9 mouse cellular contexts compared by ENCODE assay signal in the genomic region with DNA sequence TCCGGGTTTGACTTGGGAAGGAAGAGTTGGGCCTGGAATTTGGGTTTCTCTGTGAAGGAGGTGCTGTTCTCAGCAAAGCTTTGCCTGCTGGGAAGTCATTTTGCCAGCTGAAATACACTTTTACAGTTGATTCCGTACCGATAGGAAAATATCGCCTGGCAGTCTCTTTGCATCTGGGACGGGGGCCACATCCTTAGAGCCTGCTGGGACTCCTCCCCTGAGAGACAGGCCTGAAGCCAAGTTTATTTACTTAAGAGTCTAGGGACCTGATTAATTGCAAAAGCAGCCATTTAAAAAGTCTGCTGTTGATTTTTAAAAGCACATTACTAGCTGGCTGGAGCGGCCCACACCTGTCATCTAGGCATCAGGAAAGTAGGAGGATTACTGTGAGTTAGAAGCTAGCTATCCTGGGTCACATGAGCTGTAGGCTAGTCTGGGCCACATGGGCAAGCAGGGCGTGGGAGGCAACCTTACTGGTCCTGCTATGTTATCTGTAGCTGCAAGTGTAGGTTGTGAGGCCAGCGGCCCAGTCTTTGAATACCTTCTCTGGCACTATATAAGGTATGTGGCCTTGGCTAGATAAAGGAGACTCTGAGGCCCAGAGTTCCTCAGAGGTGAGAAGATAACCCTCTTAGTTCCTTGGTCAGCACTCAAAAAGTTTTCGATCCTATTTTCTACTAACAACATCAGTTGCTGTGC. TPM values are rescaled to one million over a fixed set of nuclear protein-coding genes. Genes with fewer than 3 reads are reported as not detected.
DNase-seq lines count a peak whose midpoint lies in the region; ATAC-seq lines count a peak whose summit lies in the region.
"Had no signal": no experiment of that assay in that cellular context is flagged by ENCODE, and none has a peak within 500 bp of the region (broad histone marks: within the 10 kb centered on the region; RNA-seq: fewer than 3 reads in every experiment).

No protein-coding gene starts in this region.

- H3K4me2 ChIP-seq in stomach, embryonic 16.5 days (ENCODE audit: low read depth, low read length) = no peak overlapping the region
- H3K4me2 ChIP-seq: embryonic facial prominence, embryonic 13.5 days had no signal

- DNase-seq in adrenal gland, postnatal 14 days = peak; percentile 47
- no peak for DNase-seq in adrenal gland, adult (ENCODE audit: inconsistent age in 2 of 2, low spot score in 1 of 2)
- peak; percentile 34 to 38 for DNase-seq in right cerebral cortex, postnatal 10 days (ENCODE audit: low spot score in 2 of 2)
- no peak for DNase-seq in right cerebral cortex, postnatal 14 days
- DNase-seq in kidney, postnatal 14 days = peak; percentile 21
- DNase-seq in right cerebral cortex, adult 18-20 months = no peak
- no peak for DNase-seq in cerebellum, adult 8-10 months

- no peak overlapping the region for H3K4me3 ChIP-seq in stomach, embryonic 16.5 days (replicated peaks; ENCODE audit: low read length)
- H3K4me3 ChIP-seq: embryonic facial prominence, embryonic 13.5 days had no signal

- peaks cover 14% of the 10 kb centered on the region for H3K4me1 ChIP-seq in stomach, embryonic 16.5 days (ENCODE audit: control insufficient read depth, insufficient read depth, low read length)
- H3K4me1 ChIP-seq: embryonic facial prominence, embryonic 13.5 days had no signal

- no peaks in the 10 kb centered on the region for H3K27me3 ChIP-seq in stomach, embryonic 16.5 days (ENCODE audit: control insufficient read depth, insufficient read depth, low read length)
- H3K27me3 ChIP-seq: embryonic facial prominence, embryonic 13.5 days had no signal

- H3K36me3 ChIP-seq in stomach, embryonic 16.5 days (ENCODE audit: control insufficient read depth, insufficient read depth, low read length) = no peaks in the 10 kb centered on the region
- H3K36me3 ChIP-seq: embryonic facial prominence, embryonic 13.5 days had no signal

- peak overlapping the region; percentile 1; the same call in 1 of the 2 replicates for H3K27ac ChIP-seq in stomach, embryonic 16.5 days (ENCODE audit: low read length)
- H3K27ac ChIP-seq: embryonic facial prominence, embryonic 13.5 days had no signal

- no peaks in the 10 kb centered on the region for H3K9me3 ChIP-seq in stomach, embryonic 16.5 days (replicated peaks; ENCODE audit: control insufficient read depth, low read length)
- H3K9me3 ChIP-seq: embryonic facial prominence, embryonic 13.5 days had no signal

- H3K9ac ChIP-seq in stomach, embryonic 16.5 days (ENCODE audit: low read length) = no peak overlapping the region
- H3K9ac ChIP-seq: embryonic facial prominence, embryonic 13.5 days had no signal

- 29% methylated on average over 9 of the region's 9 CpGs for WGBS in stomach, embryonic 16.5 days

- ATAC-seq in stomach, embryonic 16.5 days (ENCODE audit: insufficient read depth, low FRiP score) = peak; percentile 86

RNA-seq across cellular contexts. Expression of a gene that starts 24.0 kb away (rescaled TPM):
- not detected in 2 replicates for total RNA-seq in adrenal gland, postnatal 14 days (2021)
- polyA plus RNA-seq in stomach, embryonic 16.5 days (2015; fragmentation: Nextera tagmentation; extraction: Ambion mirVana) = 0.28 TPM in 1 of 2 replicates, not detected in the other

RNA-seq across cellular contexts. Expression of a gene that starts 25.0 kb away (rescaled TPM):
- total RNA-seq in adrenal gland, postnatal 14 days (2021) = 115 and 123 TPM in 2 replicates
- 211 and 239 TPM in 2 replicates for polyA plus RNA-seq in stomach, embryonic 16.5 days (2015; fragmentation: Nextera tagmentation; extraction: Ambion mirVana)

RNA-seq across cellular contexts. Expression of a gene that starts 25.2 kb away (rescaled TPM):
- 0.59 and 0.60 TPM in 2 replicates for total RNA-seq in adrenal gland, postnatal 14 days (2021)
- 1.6 and 1.8 TPM in 2 replicates for polyA plus RNA-seq in stomach, embryonic 16.5 days (2015; fragmentation: Nextera tagmentation; extraction: Ambion mirVana)

RNA-seq across cellular contexts. Expression of a gene that starts 31.8 kb away (rescaled TPM):
- 6.3 TPM in 1 of 2 replicates, not detected in the other for total RNA-seq in adrenal gland, postnatal 14 days (2021)
- 2.2 and 2.4 TPM in 2 replicates for polyA plus RNA-seq in stomach, embryonic 16.5 days (2015; fragmentation: Nextera tagmentation; extraction: Ambion mirVana)

RNA-seq across cellular contexts. Expression of a gene that starts 35.8 kb away (rescaled TPM):
- 111 and 120 TPM in 2 replicates for total RNA-seq in adrenal gland, postnatal 14 days (2021)
- polyA plus RNA-seq in stomach, embryonic 16.5 days (2015; fragmentation: Nextera tagmentation; extraction: Ambion mirVana) = 66.9 and 81.6 TPM in 2 replicates

Comparison
In these comparisons a context has a peak if more than half of its experiments do, and no peak if none do; other contexts are left out.
1. DNase-seq: peak in adrenal gland, postnatal 14 days (single experiment), right cerebral cortex, postnatal 10 days (2 of 2) and kidney, postnatal 14 days (single experiment); none in adrenal gland, adult (0 of 2), right cerebral cortex, postnatal 14 days (single experiment), right cerebral cortex, adult 18-20 months (single experiment) and cerebellum, adult 8-10 months (single experiment).